Mouse (Mus musculus) stomach, embryonic 14.5 days (tissue): ENCODE measurements at regions not wholly inside any gene's neighbourhood (a gene's known extent, or its start where the extent isn't known, plus 50 kb on each side); places are given as distances from the start of the nearest gene placed in this dataset.

Experiments
- ATAC-seq: fragments of 200-750 bp; cut with Nextera tagmentation; 2 replicates; pipeline ENCODE4 v1.8.0; 2017; ENCODE audit warnings: low read depth, moderate TSS enrichment; ENCODE audit not compliant: insufficient number of reproducible peaks, insufficient read depth, low FRiP score
- H3K27ac ChIP-seq: fragments of 300-500 bp; sonication (generic); 2 replicates; pipeline ENCODE4 v1.5.1; 2014; ENCODE audit warnings: mild to moderate bottlenecking, low read length, moderate library complexity, mixed read lengths
- H3K27me3 ChIP-seq: fragments of 300-500 bp; sonication (generic); 2 replicates; pipeline ENCODE4 v1.6.1; 2014; ENCODE audit warnings: low read length, control low read depth, mixed read lengths; ENCODE audit not compliant: control insufficient read depth, insufficient read depth
- H3K36me3 ChIP-seq: fragments of 300-500 bp; sonication (generic); 2 replicates; pipeline ENCODE4 v1.6.1; 2014; ENCODE audit warnings: mild to moderate bottlenecking, control low read depth, low read length, moderate library complexity, mixed read lengths; ENCODE audit not compliant: control insufficient read depth, insufficient read depth
- H3K4me1 ChIP-seq: fragments of 300-500 bp; sonication (generic); 2 replicates; pipeline ENCODE4 v1.6.1; 2014; ENCODE audit warnings: low read length, control low read depth, mixed read lengths; ENCODE audit not compliant: control insufficient read depth, insufficient read depth
- H3K4me2 ChIP-seq: fragments of 300-500 bp; sonication (generic); replicated peaks from 2 replicates; pipeline ENCODE4 v1.6.1; 2014; ENCODE audit warnings: low read depth, low read length, control low read depth
- H3K4me3 ChIP-seq: fragments of 300-500 bp; sonication (generic); 2 replicates; pipeline ENCODE4 v1.5.1; 2014; ENCODE audit warnings: low read depth, low read length, control low read depth
- H3K9ac ChIP-seq: fragments of 300-500 bp; sonication (generic); replicated peaks from 2 replicates; pipeline ENCODE4 v1.6.1; 2014; ENCODE audit warnings: low read depth, mild to moderate bottlenecking, control low read depth, low read length, moderate library complexity, mixed read lengths
- H3K9me3 ChIP-seq: fragments of 300-500 bp; sonication (generic); 2 replicates; pipeline ENCODE4 v1.6.1; 2016; ENCODE audit warnings: low read depth, low read length, control low read depth; ENCODE audit not compliant: control insufficient read depth
- WGBS: fragments of 180-500 bp; shearing (Covaris S2); extraction: QIAGEN DNeasy Blood & Tissue Kit; methylation state at CpG from one replicate; pipeline ENCODE4 v1.1.7; 2014; 5-methylcytosine and 5-hydroxymethylcytosine counted together

GRCm38 (mm10) chr10:24479148-24479547 is 116.1 kb upstream of the Ccn2 start:
- ATAC-seq = no peak
- 61% methylated on average over 11 of the region's 11 CpGs for WGBS
- Histone ChIP-seq H3K27me3 (no peaks in the 10 kb centered on the region), H3K4me2 (no peak overlapping the region), H3K4me1 (no peaks in the 10 kb centered on the region; the same call in 1 of the 2 replicates), H3K27ac (no peak overlapping the region), H3K9ac (no peak overlapping the region), H3K36me3 (no peaks in the 10 kb centered on the region), H3K4me3 (no peak overlapping the region), H3K9me3 (no peaks in the 10 kb centered on the region)

GRCm38 (mm10) chr10:24481926-24482612 is 113.2 kb upstream of the Ccn2 start:
- ATAC-seq = no peak
- no peak overlapping the region for H3K27ac ChIP-seq

DNA sequence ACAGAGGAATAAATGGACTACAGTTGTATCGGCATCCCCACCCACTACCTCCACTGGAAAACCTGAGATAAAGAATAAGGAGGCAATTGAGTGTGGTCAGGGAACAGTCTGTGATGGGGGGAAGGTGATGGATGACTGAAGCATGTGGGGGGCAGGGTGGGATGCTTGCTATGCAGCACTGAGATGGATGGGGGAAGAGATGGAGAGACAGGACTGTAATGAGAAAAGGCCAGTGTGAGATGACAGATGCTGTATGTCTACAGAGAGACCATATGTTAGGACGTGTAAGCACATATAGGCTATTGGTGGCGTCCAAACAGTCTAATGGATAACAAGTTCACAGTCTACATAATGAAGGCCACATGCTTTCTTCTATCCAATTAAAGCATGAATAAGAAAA is 112.2 kb upstream of the Ccn2 start:
- no peaks in the 10 kb centered on the region for H3K36me3 ChIP-seq
- no peaks in the 10 kb centered on the region for H3K9me3 ChIP-seq
- no peak for ATAC-seq
- H3K4me1 ChIP-seq = no peaks in the 10 kb centered on the region; the same call in 1 of the 2 replicates
- WGBS = 59% methylated on average over 3 of the region's 3 CpGs
- no peak overlapping the region for H3K4me2 ChIP-seq
- no peaks in the 10 kb centered on the region for H3K27me3 ChIP-seq
- no peak overlapping the region for H3K4me3 ChIP-seq
- H3K9ac ChIP-seq = no peak overlapping the region
- H3K27ac ChIP-seq = no peak overlapping the region

More at GRCm38 (mm10) chr10:24481926-24482612, 113.2 kb upstream of the Ccn2 start:
- Histone ChIP-seq H3K4me1 (no peaks in the 10 kb centered on the region; the same call in 1 of the 2 replicates), H3K4me2 (no peak overlapping the region), H3K36me3 (no peaks in the 10 kb centered on the region), H3K9ac (no peak overlapping the region), H3K4me3 (no peak overlapping the region), H3K9me3 (no peaks in the 10 kb centered on the region), H3K27me3 (no peaks in the 10 kb centered on the region)
- 72% methylated on average over 9 of the region's 9 CpGs for WGBS

DNA sequence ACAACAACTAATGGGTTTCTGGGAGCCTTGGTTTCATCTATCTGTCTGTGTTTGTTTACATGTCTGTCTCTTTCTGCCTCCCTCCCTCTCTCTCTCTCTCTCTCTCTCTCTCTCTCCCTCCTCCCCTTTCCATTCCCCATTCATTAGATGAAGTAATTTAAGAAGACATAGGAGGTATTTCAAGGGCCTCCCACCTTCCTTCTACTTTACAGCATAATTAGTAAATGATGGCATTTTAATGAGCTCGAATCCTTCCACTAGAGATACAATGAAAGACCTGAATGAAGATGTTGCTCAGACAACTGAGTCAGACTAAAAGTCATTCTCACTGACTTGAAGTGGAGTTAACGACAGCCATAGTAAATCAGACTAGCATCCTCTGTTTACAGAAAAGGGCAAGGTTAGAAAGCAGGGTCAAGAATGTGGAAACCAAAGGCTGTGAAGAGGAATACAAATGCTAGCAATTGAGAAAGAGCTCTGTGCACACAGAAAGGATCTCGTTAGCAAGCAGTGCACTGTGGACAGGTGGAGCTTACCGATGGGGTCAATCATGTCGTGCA is 111.1 kb upstream of the Ccn2 start:
- Histone ChIP-seq H3K4me3 (no peak overlapping the region), H3K9ac (no peak overlapping the region), H3K9me3 (no peaks in the 10 kb centered on the region), H3K4me1 (no peaks in the 10 kb centered on the region; the same call in 1 of the 2 replicates), H3K27ac (no peak overlapping the region), H3K27me3 (no peaks in the 10 kb centered on the region), H3K4me2 (no peak overlapping the region), H3K36me3 (no peaks in the 10 kb centered on the region)
- no peak for ATAC-seq
- WGBS = 19% methylated on average over 5 of the region's 5 CpGs

DNA sequence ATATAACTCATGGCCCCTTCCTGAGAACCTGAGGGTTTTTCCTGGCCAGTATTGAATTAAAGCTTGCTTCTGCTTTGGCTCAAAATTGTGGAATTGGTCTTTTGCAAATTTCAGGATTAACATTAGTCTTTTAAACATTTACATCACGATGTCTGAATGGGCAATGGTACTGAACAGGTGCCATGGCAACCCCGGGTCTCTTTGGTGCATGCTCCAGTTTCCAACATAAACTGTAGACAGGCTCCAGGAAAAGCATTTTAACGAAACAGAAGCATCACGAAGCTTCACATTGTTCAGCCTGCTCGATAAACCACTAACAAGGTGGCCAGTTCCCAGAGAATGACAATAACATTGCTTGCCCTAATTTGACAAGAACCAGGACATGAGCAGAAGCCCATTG is 109.8 kb upstream of the Ccn2 start:
- no peaks in the 10 kb centered on the region for H3K27me3 ChIP-seq
- WGBS = 57% methylated on average over 5 of the region's 5 CpGs
- H3K4me1 ChIP-seq = no peaks in the 10 kb centered on the region
- no peak overlapping the region for H3K9ac ChIP-seq
- H3K4me3 ChIP-seq = no peak overlapping the region
- ATAC-seq = no peak
- no peak overlapping the region for H3K27ac ChIP-seq
- no peaks in the 10 kb centered on the region for H3K36me3 ChIP-seq
- no peak overlapping the region for H3K4me2 ChIP-seq
- no peaks in the 10 kb centered on the region for H3K9me3 ChIP-seq

- H3K9ac ChIP-seq = no peak overlapping the region
- no peaks in the 10 kb centered on the region for H3K36me3 ChIP-seq
- 47% methylated on average over 1 of the region's 1 CpGs for WGBS
- no peak overlapping the region for H3K4me3 ChIP-seq
- ATAC-seq = no peak
- H3K4me1 ChIP-seq = no peaks in the 10 kb centered on the region
- no peaks in the 10 kb centered on the region for H3K9me3 ChIP-seq
- no peak overlapping the region for H3K27ac ChIP-seq
- no peak overlapping the region for H3K4me2 ChIP-seq
- H3K27me3 ChIP-seq = no peaks in the 10 kb centered on the region
Observed at GRCm38 (mm10) chr10:24486224-24486623, 109.0 kb upstream of the Ccn2 start.

GRCm38 (mm10) chr10:24487915-24488314 is 107.3 kb upstream of the Ccn2 start:
- H3K36me3 ChIP-seq = no peaks in the 10 kb centered on the region
- H3K4me2 ChIP-seq = no peak overlapping the region
- WGBS = 59% methylated on average over 3 of the region's 3 CpGs
- H3K4me1 ChIP-seq = no peaks in the 10 kb centered on the region
- no peak overlapping the region for H3K9ac ChIP-seq
- H3K27me3 ChIP-seq = no peaks in the 10 kb centered on the region
- no peaks in the 10 kb centered on the region for H3K9me3 ChIP-seq
- no peak overlapping the region for H3K4me3 ChIP-seq
- H3K27ac ChIP-seq = no peak overlapping the region
- ATAC-seq = no peak

- ATAC-seq = no peak
- Histone ChIP-seq H3K4me1 (0 out of 2 replicates have a peak, but pooled peaks cover 4% of the 10 kb centered on the region), H3K27ac (no peak overlapping the region), H3K9me3 (no peaks in the 10 kb centered on the region), H3K27me3 (no peaks in the 10 kb centered on the region), H3K9ac (no peak overlapping the region), H3K4me2 (no peak overlapping the region), H3K36me3 (no peaks in the 10 kb centered on the region), H3K4me3 (no peak overlapping the region)
- 70% methylated on average over 2 of the region's 2 CpGs for WGBS
Observed at GRCm38 (mm10) chr10:24490432-24490831, 104.8 kb upstream of the Ccn2 start.
